Mouse (Mus musculus) lung, embryonic 14.5 days (tissue): ENCODE measurements around the gene Tmem233. TPM values are rescaled to one million over a fixed set of nuclear protein-coding genes. Genes with fewer than 3 reads are reported as not detected.
A peak's percentile ranks its signal among the peaks of the same experiment; 100 is the strongest.

Source experiments
- ATAC-seq: fragments of 200-750 bp; cut with Nextera tagmentation; 2 replicates; pipeline ENCODE4 v1.8.0; 2017; ENCODE audit warnings: mild to moderate bottlenecking, moderate TSS enrichment, moderate library complexity; ENCODE audit not compliant: insufficient read depth
- DNase-seq: peaks from one replicate; pipeline ENCODE4 v3.0.0-alpha.2; 2015
- H3K27ac ChIP-seq: fragments of 300-500 bp; sonication (generic); 2 replicates; pipeline ENCODE4 v1.5.1; 2014; ENCODE audit warnings: low read depth, mild to moderate bottlenecking, moderate library complexity
- H3K27me3 ChIP-seq: fragments of 300-500 bp; sonication (generic); 2 replicates; pipeline ENCODE4 v1.6.1; 2014; ENCODE audit warnings: low read length, control low read depth; ENCODE audit not compliant: insufficient read depth
- H3K36me3 ChIP-seq: fragments of 300-500 bp; sonication (generic); 2 replicates; pipeline ENCODE4 v1.6.1; 2014; ENCODE audit warnings: control low read depth; ENCODE audit not compliant: insufficient read depth
- H3K4me1 ChIP-seq: fragments of 300-500 bp; sonication (generic); 2 replicates; pipeline ENCODE4 v1.6.1; 2014; ENCODE audit warnings: antibody characterized with exemption, control low read depth; ENCODE audit not compliant: insufficient read depth
- H3K4me2 ChIP-seq: fragments of 300-500 bp; sonication (generic); 2 replicates; pipeline ENCODE4 v1.6.1; 2014; ENCODE audit warnings: mild to moderate bottlenecking
- H3K4me3 ChIP-seq: fragments of 300-500 bp; sonication (generic); 2 replicates; pipeline ENCODE4 v1.5.1; 2014; ENCODE audit warnings: low read depth, low read length
- H3K9ac ChIP-seq: fragments of 300-500 bp; sonication (generic); 2 replicates; pipeline ENCODE4 v1.6.1; 2014
- H3K9me3 ChIP-seq: fragments of 300-500 bp; sonication (generic); 2 replicates; pipeline ENCODE4 v1.6.1; 2016; ENCODE audit warnings: low read depth, low read length, control low read depth
- CTCF ChIP-seq: IDR thresholded peaks from 2 replicates; pipeline ENCODE4 v1.5.1; 2016; ENCODE audit warnings: antibody characterized with exemption, low read depth
- WGBS: fragments of 180-500 bp; shearing (Covaris S2); extraction: QIAGEN DNeasy Blood & Tissue Kit; methylation state at CpG from one replicate; pipeline ENCODE4 v1.1.7; 2014; 5-methylcytosine and 5-hydroxymethylcytosine counted together
- polyA plus RNA-seq: library from polyadenylated mRNA; unstranded; fragments of >200 nt; fragmentation: Nextera tagmentation; extraction: Ambion mirVana; gene quantifications from 2 replicates; pipeline ENCODE4 v1.2.1, GENCODE M21; 2014

Tmem233 gene
- polyA plus RNA-seq, 1 experiment from 2014 or later, result 0.14 TPM

- 33% methylated on average over 17 of the region's 17 CpGs for WGBS
- H3K36me3 ChIP-seq, result no peaks in the 10 kb centered on the region
- H3K4me2 ChIP-seq, result no peak overlapping the region
- H3K4me1 ChIP-seq, result no peaks in the 10 kb centered on the region
- DNase-seq, result no peak
- no peak overlapping the region for H3K9ac ChIP-seq
- no peak overlapping the region for H3K27ac ChIP-seq
- H3K27me3 ChIP-seq, result peaks cover 24% of the 10 kb centered on the region
- ATAC-seq, result no peak
- no peak for TF ChIP-seq CTCF
- no peaks in the 10 kb centered on the region for H3K9me3 ChIP-seq
- no peak overlapping the region for H3K4me3 ChIP-seq
Observed at GRCm38 (mm10) chr5:116082241-116082900, 673 bp downstream of the Tmem233 start.

DNA sequence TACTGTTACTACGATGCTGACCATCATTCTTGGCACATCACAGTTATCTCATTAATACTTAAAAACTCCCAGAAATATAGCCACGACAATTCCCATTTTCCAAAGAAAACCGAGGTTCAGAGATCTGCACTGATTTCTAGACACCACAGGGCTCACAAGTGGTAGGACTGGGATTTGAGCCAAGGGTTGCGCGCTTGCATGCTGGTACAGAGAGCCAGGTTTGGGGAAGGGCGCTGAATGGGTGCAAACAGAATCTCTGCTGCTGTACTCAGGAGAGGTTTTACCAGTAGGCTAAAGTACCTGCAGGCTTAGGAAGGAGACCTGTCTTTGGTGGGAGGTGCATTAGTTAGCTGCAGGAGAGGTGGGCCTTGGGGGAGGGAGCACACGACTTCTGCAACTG is 1.4 kb downstream of the Tmem233 start:
- TF ChIP-seq CTCF, result no peak
- H3K4me2 ChIP-seq, result no peak overlapping the region
- H3K9ac ChIP-seq, result no peak overlapping the region
- H3K4me3 ChIP-seq, result no peak overlapping the region
- peaks cover 24% of the 10 kb centered on the region for H3K27me3 ChIP-seq
- DNase-seq (no peak), ATAC-seq (no peak)
- no peaks in the 10 kb centered on the region for H3K36me3 ChIP-seq
- no peaks in the 10 kb centered on the region for H3K9me3 ChIP-seq
- H3K27ac ChIP-seq, result no peak overlapping the region
- no peaks in the 10 kb centered on the region for H3K4me1 ChIP-seq
- 71% methylated on average over 7 of the region's 7 CpGs for WGBS

DNA sequence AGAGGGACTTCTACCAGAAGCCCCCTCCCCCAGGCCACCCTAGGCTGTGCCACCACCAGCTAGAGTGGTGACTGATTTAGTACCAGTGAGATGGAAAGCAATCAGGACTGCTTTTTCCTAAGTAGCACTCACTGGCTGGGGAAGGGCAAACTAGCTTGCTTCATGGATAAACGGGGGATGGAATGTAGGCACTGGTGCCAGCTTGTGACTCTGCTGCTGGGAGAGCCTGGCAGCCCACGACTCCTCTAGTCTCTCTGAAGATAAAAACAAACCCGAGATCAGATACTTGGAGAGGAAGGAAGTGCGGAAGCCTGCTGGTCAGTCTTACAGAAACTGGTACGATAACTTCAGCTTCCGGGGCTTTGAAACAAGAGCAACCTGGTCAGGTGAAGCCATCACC is 2.3 kb downstream of the Tmem233 start:
- WGBS, result 49% methylated on average over 6 of the region's 6 CpGs
- no peak overlapping the region for H3K9ac ChIP-seq
- DNase-seq (no peak), ATAC-seq (no peak)
- peaks cover 24% of the 10 kb centered on the region for H3K27me3 ChIP-seq
- no peaks in the 10 kb centered on the region for H3K36me3 ChIP-seq
- no peaks in the 10 kb centered on the region for H3K9me3 ChIP-seq
- TF ChIP-seq CTCF, result no peak
- no peak overlapping the region for H3K4me2 ChIP-seq
- no peak overlapping the region for H3K27ac ChIP-seq
- no peaks in the 10 kb centered on the region for H3K4me1 ChIP-seq
- no peak overlapping the region for H3K4me3 ChIP-seq

DNA sequence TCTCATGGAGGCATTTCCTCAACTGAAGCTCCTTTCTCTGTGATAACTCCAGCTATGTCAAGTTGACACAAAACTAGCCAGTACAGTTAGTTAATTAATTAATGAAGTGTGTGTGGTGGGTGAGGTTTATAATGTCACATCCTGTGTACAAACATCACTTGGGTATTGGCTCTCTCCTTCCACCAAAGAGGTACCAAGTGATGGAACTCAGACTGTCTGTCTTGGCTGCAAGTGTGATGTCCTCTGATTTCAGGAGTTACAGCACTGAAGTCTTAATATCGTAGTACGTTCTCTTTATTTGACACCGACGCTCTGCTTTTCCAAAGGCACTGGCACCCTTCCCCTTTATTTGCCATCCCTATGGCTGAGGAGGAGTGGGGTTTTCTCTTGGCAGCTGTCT is 13.4 kb downstream of the Tmem233 start:
- Histone ChIP-seq H3K4me3 (no peak overlapping the region), H3K9me3 (no peaks in the 10 kb centered on the region), H3K4me2 (no peak overlapping the region), H3K27me3 (no peaks in the 10 kb centered on the region), H3K9ac (no peak overlapping the region), H3K4me1 (no peaks in the 10 kb centered on the region), H3K27ac (no peak overlapping the region), H3K36me3 (no peaks in the 10 kb centered on the region)
- TF ChIP-seq CTCF, result no peak
- DNase-seq, result peak; percentile 56
- ATAC-seq, result no peak
- WGBS, result 54% methylated on average over 4 of the region's 4 CpGs

- no peaks in the 10 kb centered on the region for H3K4me1 ChIP-seq
- H3K4me3 ChIP-seq, result no peak overlapping the region
- no peaks in the 10 kb centered on the region for H3K9me3 ChIP-seq
- 43% methylated on average over 6 of the region's 6 CpGs for WGBS
- DNase-seq, result no peak
- no peak for ATAC-seq
- H3K27me3 ChIP-seq, result no peaks in the 10 kb centered on the region
- no peak for TF ChIP-seq CTCF
- H3K9ac ChIP-seq, result no peak overlapping the region
- H3K27ac ChIP-seq, result no peak overlapping the region
- H3K4me2 ChIP-seq, result no peak overlapping the region
- no peaks in the 10 kb centered on the region for H3K36me3 ChIP-seq
Observed at GRCm38 (mm10) chr5:116052826-116053225, 30.2 kb downstream of the Tmem233 start.

DNA sequence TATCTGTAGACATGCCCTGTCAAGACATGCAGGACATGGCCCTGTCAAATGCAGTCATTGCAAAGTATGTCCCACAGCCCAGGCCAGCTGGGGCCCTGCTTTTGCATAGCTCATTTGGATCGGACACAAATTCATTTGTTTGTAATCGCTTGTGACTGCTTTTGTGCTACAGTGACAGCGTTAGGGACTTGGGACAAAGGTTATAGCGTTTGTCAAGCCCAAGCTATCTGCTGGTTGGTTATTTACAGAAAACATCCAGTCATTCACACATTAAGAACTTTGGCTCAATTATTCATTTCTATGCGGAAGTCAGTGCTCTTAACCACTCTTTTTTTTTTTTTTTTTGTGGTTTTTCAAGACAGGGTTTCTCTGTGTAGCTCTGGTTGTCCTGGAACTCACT is 30.9 kb downstream of the Tmem233 start:
- no peak overlapping the region for H3K4me2 ChIP-seq

GRCm38 (mm10) chr5:116049821-116050220 is 33.2 kb downstream of the Tmem233 start:
- Histone ChIP-seq H3K9me3 (no peaks in the 10 kb centered on the region), H3K4me3 (no peak overlapping the region), H3K27me3 (no peaks in the 10 kb centered on the region), H3K4me1 (no peaks in the 10 kb centered on the region), H3K4me2 (no peak overlapping the region), H3K27ac (no peak overlapping the region), H3K9ac (no peak overlapping the region), H3K36me3 (no peaks in the 10 kb centered on the region)
- TF ChIP-seq CTCF, result no peak
- 66% methylated on average over 4 of the region's 4 CpGs for WGBS
- DNase-seq (no peak), ATAC-seq (no peak)

More for the DNA sequence above, 30.9 kb downstream of the Tmem233 start:
- H3K9me3 ChIP-seq, result no peaks in the 10 kb centered on the region
- 78% methylated on average over 5 of the region's 5 CpGs for WGBS
- no peak overlapping the region for H3K9ac ChIP-seq
- DNase-seq (no peak), ATAC-seq (no peak)
- no peak overlapping the region for H3K4me3 ChIP-seq
- TF ChIP-seq CTCF, result no peak
- no peaks in the 10 kb centered on the region for H3K36me3 ChIP-seq
- H3K27me3 ChIP-seq, result no peaks in the 10 kb centered on the region
- H3K4me1 ChIP-seq, result no peaks in the 10 kb centered on the region
- no peak overlapping the region for H3K27ac ChIP-seq
